In genomic region chr19:16110670-16111069, GRCm38 (mm10) we compare ENCODE assay signal across 20 mouse cellular contexts.
"Had no signal": no experiment of that assay in that cellular context is flagged by ENCODE, and none has a peak within 500 bp of the region (broad histone marks: within the 10 kb centered on the region; RNA-seq: fewer than 3 reads in every experiment).

No protein-coding gene starts in this region.

- H3K9me3 ChIP-seq: limb, embryonic 10.5 days; limb, embryonic 13.5 days; liver, embryonic 12.5 days; liver, embryonic 15.5 days; lung, embryonic 15.5 days; megakaryocyte, embryonic 14.5 days; midbrain, embryonic 10.5 days had no signal

- H3K36me3 ChIP-seq: limb, embryonic 10.5 days; limb, embryonic 13.5 days; liver, embryonic 12.5 days; liver, embryonic 15.5 days; lung, embryonic 15.5 days; midbrain, embryonic 10.5 days had no signal

- H3K27ac ChIP-seq: limb, embryonic 10.5 days; limb, embryonic 13.5 days; liver, embryonic 12.5 days; liver, embryonic 15.5 days; lung, embryonic 15.5 days; midbrain, embryonic 10.5 days; stomach, postnatal 0 days had no signal

- H3K27me3 ChIP-seq: limb, embryonic 13.5 days; liver, embryonic 12.5 days; liver, embryonic 15.5 days; lung, embryonic 15.5 days had no signal

- H3K4me2 ChIP-seq: limb, embryonic 13.5 days; liver, embryonic 12.5 days; liver, embryonic 15.5 days; lung, embryonic 15.5 days had no signal

- H3K9ac ChIP-seq: limb, embryonic 13.5 days; liver, embryonic 12.5 days; liver, embryonic 15.5 days; lung, embryonic 15.5 days had no signal

- ATAC-seq: liver, embryonic 12.5 days had no signal

- H3K4me1 ChIP-seq: limb, embryonic 10.5 days; limb, embryonic 13.5 days; liver, embryonic 12.5 days; liver, embryonic 15.5 days; midbrain, embryonic 10.5 days had no signal

- DNase-seq: kidney, adult 9 months; kidney, postnatal 14 days; kidney, postnatal 4 days; liver; lung, adult 18-20 months; lung, postnatal 10 days; lung, postnatal 36 days; midbrain, embryonic 14.5 days; right cerebral cortex, postnatal 4 days; thymus, adult 2 months; thymus, postnatal 14 days; thymus, postnatal 4 days had no signal

- H3K4me3 ChIP-seq: limb, embryonic 10.5 days; limb, embryonic 13.5 days; liver, embryonic 12.5 days; liver, embryonic 15.5 days; lung, embryonic 15.5 days; megakaryocyte, embryonic 14.5 days; midbrain, embryonic 10.5 days had no signal
